Mouse (Mus musculus) E14TG2a.4 (cell line): ENCODE results near the gene Gm266.

Experiments used
- CTCF ChIP-seq: conservative IDR thresholded peaks from 2 replicates; pipeline ENCODE4 v1.5.1; 2014; ENCODE audit warnings: low read length
- NANOG ChIP-seq: IDR thresholded peaks from 2 replicates; pipeline ENCODE4 v1.6.1; 2014; ENCODE audit warnings: borderline replicate concordance, low read length, mixed read lengths
- POU5F1 ChIP-seq: IDR thresholded peaks from 2 replicates; pipeline ENCODE4 v1.6.1; 2014; ENCODE audit warnings: low read length, borderline replicate concordance

GRCm38 (mm10) chr12:111471721-111472120, 13.9 kb downstream of the Gm266 start:
- TF ChIP-seq CTCF (no peak), POU5F1 (no peak), NANOG (no peak)
